Comparison of ENCODE assay signal across 8 mouse cellular contexts in genomic region chr11:3761339-3761738, GRCm38 (mm10).
A peak's percentile ranks its signal among the peaks of the same experiment; 100 is the strongest.
DNase-seq lines count a peak whose midpoint lies in the region; ATAC-seq and TF ChIP-seq lines count a peak whose summit lies in the region.

No protein-coding gene starts in this region.

- H3K4me3 ChIP-seq in kidney, embryonic 16.5 days (ENCODE audit: low read length): peak overlapping the region; percentile 61
- H3K4me3 ChIP-seq in hindbrain, embryonic 15.5 days: peak overlapping the region; percentile 68
- no peak overlapping the region for H3K4me3 ChIP-seq in myocyte

- no peak for ATAC-seq in kidney, embryonic 16.5 days (ENCODE audit: low FRiP score, low TSS enrichment)
- peak; percentile 33 for ATAC-seq in hindbrain, embryonic 15.5 days (ENCODE audit: low FRiP score, low read depth)

- DNase-seq in kidney, adult 11 months: no peak
- DNase-seq in embryo, embryonic 11 days: peak; percentile 30
- no peak for DNase-seq in ovary, postnatal 14 days (ENCODE audit: low spot score)
- DNase-seq in lung, postnatal 36 days: no peak
- DNase-seq in T-cell, adult 2 months (ENCODE audit: low spot score): no peak

- no peak for TF ChIP-seq POLR2A in myocyte (IDR thresholded peaks at IDR 0.05; ENCODE audit: insufficient read length, low read depth)

- H3K4me1 ChIP-seq in kidney, embryonic 16.5 days (ENCODE audit: insufficient read depth, low read length): peaks cover 12% of the 10 kb centered on the region
- peaks cover 16% of the 10 kb centered on the region for H3K4me1 ChIP-seq in hindbrain, embryonic 15.5 days (replicated peaks)

- no peak overlapping the region for H3K27ac ChIP-seq in kidney, embryonic 16.5 days (ENCODE audit: low read length)
- peak overlapping the region; percentile 84 for H3K27ac ChIP-seq in hindbrain, embryonic 15.5 days (replicated peaks)

- 11% methylated on average over 11 of the region's 11 CpGs for WGBS in kidney, embryonic 16.5 days
- WGBS in hindbrain, embryonic 15.5 days: 9% methylated on average over 11 of the region's 11 CpGs

- no peaks in the 10 kb centered on the region for H3K9me3 ChIP-seq in kidney, embryonic 16.5 days (ENCODE audit: low read length)
- H3K9me3 ChIP-seq in hindbrain, embryonic 15.5 days: no peaks in the 10 kb centered on the region

- no peaks in the 10 kb centered on the region for H3K36me3 ChIP-seq in kidney, embryonic 16.5 days (ENCODE audit: insufficient read depth, low read length)
- no peaks in the 10 kb centered on the region for H3K36me3 ChIP-seq in hindbrain, embryonic 15.5 days
- no peaks in the 10 kb centered on the region for H3K36me3 ChIP-seq in myocyte (ENCODE audit: control insufficient read depth, insufficient read depth)

- H3K27me3 ChIP-seq in kidney, embryonic 16.5 days (ENCODE audit: insufficient read depth, low read length): peaks cover 33% of the 10 kb centered on the region
- peaks cover 4% of the 10 kb centered on the region; the same call in 1 of the 2 replicates for H3K27me3 ChIP-seq in hindbrain, embryonic 15.5 days
- H3K27me3 ChIP-seq in myocyte (ENCODE audit: control insufficient read depth, insufficient read depth, insufficient read length): no peaks in the 10 kb centered on the region

- peak overlapping the region; percentile 49 for H3ac ChIP-seq in myocyte (ENCODE audit: control insufficient read depth, insufficient read length)

- H3K4me2 ChIP-seq in kidney, embryonic 16.5 days (replicated peaks; ENCODE audit: low read depth, low read length): peak overlapping the region; percentile 99
- peak overlapping the region; percentile 98 for H3K4me2 ChIP-seq in hindbrain, embryonic 15.5 days
- H3K4me2 ChIP-seq in myocyte (ENCODE audit: low read depth): peak overlapping the region; percentile 50

- H3K9ac ChIP-seq in kidney, embryonic 16.5 days (replicated peaks; ENCODE audit: low read length): peak overlapping the region; percentile 62
- peak overlapping the region; percentile 82 for H3K9ac ChIP-seq in hindbrain, embryonic 15.5 days

- H3K79me2 ChIP-seq in myocyte (ENCODE audit: control insufficient read depth, insufficient read depth): no peaks in the 10 kb centered on the region

TF ChIP-seq in myocyte, 11 proteins besides CTCF, POLR2A, EP300 and RAD21:
- TF ChIP-seq MAX (IDR thresholded peaks at IDR 0.05; ENCODE audit: low read depth) (no peak), TCF12 (IDR thresholded peaks at IDR 0.05; ENCODE audit: insufficient read depth, poor library complexity, severe bottlenecking) (no peak), CEBPB (IDR thresholded peaks at IDR 0.05; ENCODE audit: insufficient read depth, poor library complexity, severe bottlenecking) (no peak), E2F4 (IDR thresholded peaks at IDR 0.05; ENCODE audit: insufficient read depth) (no peak), MYOG (IDR thresholded peaks at IDR 0.05; ENCODE audit: control insufficient read depth in 1 of 3, insufficient read depth in 1 of 3, insufficient read length in 2 of 3, low read depth in 2 of 3) (no peak), REST (IDR thresholded peaks at IDR 0.05; ENCODE audit: insufficient read depth, insufficient read length) (no peak), POLR2AphosphoS2 (IDR thresholded peaks at IDR 0.05; ENCODE audit: insufficient read length, low read depth) (no peak), SRF (IDR thresholded peaks at IDR 0.05; ENCODE audit: control insufficient read depth, insufficient read length, low read depth) (no peak), USF1 (IDR thresholded peaks at IDR 0.05; ENCODE audit: low read depth) (no peak), TCF3 (IDR thresholded peaks at IDR 0.05; ENCODE audit: insufficient read length, low read depth) (no peak), MYOD1 (IDR thresholded peaks at IDR 0.05; ENCODE audit: control insufficient read depth in 1 of 3, insufficient read length in 2 of 3, low read depth in 2 of 3) (no peak)
